Mouse (Mus musculus): ENCODE measurements around the gene Snx21.

- TF ChIP-seq CTCF (IDR thresholded peaks at IDR 0.05; ENCODE audit: control insufficient read depth, insufficient read depth, insufficient read length), result no peak
- TF ChIP-seq MYOG (IDR thresholded peaks at IDR 0.05; ENCODE audit: control insufficient read depth, extremely low read depth, insufficient read length), result no peak
- no peak for TF ChIP-seq USF1 (IDR thresholded peaks at IDR 0.05; ENCODE audit: low read depth)
Measured at GRCm38 (mm10) chr2:164795868-164796267, 10.2 kb downstream of the Snx21 start.
